Mouse (Mus musculus) lung, adult 2 months (tissue): Measurements from ENCODE around the gene Utrn.

Source experiments
- CTCF ChIP-seq: fragments of 200-500 bp; IDR thresholded peaks from 2 replicates; pipeline ENCODE4 v1.5.1; 2011; ENCODE audit warnings: mild to moderate bottlenecking, low read length, control low read depth; ENCODE audit not compliant: insufficient read depth
- POLR2A ChIP-seq: fragments of 200-500 bp; IDR thresholded peaks from 2 replicates; pipeline ENCODE4 v1.6.1; 2011; ENCODE audit warnings: low read depth, mild to moderate bottlenecking, control low read depth, low read length, borderline replicate concordance; ENCODE audit errors: extremely low read depth

GRCm38 (mm10) chr10:12534301-12534700 lies 334.9 kb downstream of the Utrn start:
- TF ChIP-seq CTCF (no peak), POLR2A (no peak)
